Comparison of ENCODE assay signal across 12 mouse cellular contexts in genomic region chr10:70039871-70040291, GRCm38 (mm10). TPM values are rescaled to one million over a fixed set of nuclear protein-coding genes. Genes with fewer than 3 reads are reported as not detected.
DNase-seq lines count a peak whose midpoint lies in the region; ATAC-seq and TF ChIP-seq lines count a peak whose summit lies in the region.
"Had no signal": no experiment of that assay in that cellular context is flagged by ENCODE, and none has a peak within 500 bp of the region (broad histone marks: within the 10 kb centered on the region; RNA-seq: fewer than 3 reads in every experiment).

No protein-coding gene starts in this region.

- no peak overlapping the region for H3K4me3 ChIP-seq in heart, postnatal 0 days (ENCODE audit: low read depth, low read length)
- no peak overlapping the region for H3K4me3 ChIP-seq in forebrain, embryonic 16.5 days (replicated peaks; ENCODE audit: low read length)
- H3K4me3 ChIP-seq: neural tube, embryonic 13.5 days had no signal

- DNase-seq in heart, postnatal 0 days (ENCODE audit: low spot score) = peak; percentile 16
- DNase-seq in heart, postnatal 14 days = no peak
- DNase-seq in CD8-positive naive resting alpha-beta T cell, adult 2 months (ENCODE audit: low read depth in 2 of 2, low spot score in 2 of 2) = peak; percentile 26 to 34
- peak; percentile 57 for DNase-seq in induced T-regulatory cell, adult 2 months (ENCODE audit: low read depth)
- peak; percentile 21 to 53 for DNase-seq in thymus, adult 18-20 months
- no peak for DNase-seq in left cerebral cortex, postnatal 10 days (ENCODE audit: extremely low spot score in 1 of 2, low spot score in 2 of 2)
- DNase-seq in kidney, adult 11 months = no peak
- DNase-seq: left cerebral cortex, postnatal 4 days had no signal

- no peaks in the 10 kb centered on the region for H3K36me3 ChIP-seq in heart, postnatal 0 days (replicated peaks; ENCODE audit: control insufficient read depth, insufficient read depth, low read length)
- H3K36me3 ChIP-seq in forebrain, embryonic 16.5 days (ENCODE audit: control insufficient read depth, insufficient read depth) = no peaks in the 10 kb centered on the region
- H3K36me3 ChIP-seq: neural tube, embryonic 13.5 days had no signal

- H3K9me3 ChIP-seq in heart, postnatal 0 days (replicated peaks; ENCODE audit: control insufficient read depth, low read length) = no peaks in the 10 kb centered on the region
- H3K9me3 ChIP-seq in forebrain, embryonic 16.5 days (ENCODE audit: control insufficient read depth, low read length) = no peaks in the 10 kb centered on the region
- H3K9me3 ChIP-seq: neural tube, embryonic 13.5 days had no signal

- H3K4me1 ChIP-seq in heart, postnatal 0 days (ENCODE audit: control insufficient read depth, insufficient read depth) = no peaks in the 10 kb centered on the region
- H3K4me1 ChIP-seq in forebrain, embryonic 16.5 days (replicated peaks; ENCODE audit: control insufficient read depth, insufficient read depth, low read length) = no peaks in the 10 kb centered on the region
- H3K4me1 ChIP-seq: neural tube, embryonic 13.5 days had no signal

- H3K27ac ChIP-seq in heart, postnatal 0 days (ENCODE audit: low read depth) = peak overlapping the region; percentile 18; the same call in 1 of the 2 replicates
- no peak overlapping the region for H3K27ac ChIP-seq in forebrain, embryonic 16.5 days (ENCODE audit: low read length)
- H3K27ac ChIP-seq: macrophage; neural tube, embryonic 13.5 days had no signal

- intact Hi-C loops in heart, postnatal 14 days (cut with DNase I) = no loop called here
- intact Hi-C loops in left cerebral cortex, postnatal 10 days (cut with DNase I) = loop anchor here (5.0 kb wide), 1 partner anchor 47 kb away; no protein-coding TSS in a partner anchor

- no peak for TF ChIP-seq CTCF in heart, postnatal 0 days (IDR thresholded peaks at IDR 0.05; ENCODE audit: low read depth)

- WGBS in heart, postnatal 0 days = 62% methylated on average over 17 of the region's 17 CpGs
- 89% methylated on average over 17 of the region's 17 CpGs for WGBS in forebrain, embryonic 16.5 days

- ATAC-seq in heart, postnatal 0 days (ENCODE audit: insufficient read depth, low read depth) = no peak
- ATAC-seq in forebrain, embryonic 16.5 days = no peak
- ATAC-seq: intestine, embryonic 16.5 days had no signal

- no peak overlapping the region for H3K9ac ChIP-seq in heart, postnatal 0 days (replicated peaks; ENCODE audit: low read depth, low read length)
- H3K9ac ChIP-seq in forebrain, embryonic 16.5 days (replicated peaks; ENCODE audit: low read depth, low read length) = no peak overlapping the region
- H3K9ac ChIP-seq: neural tube, embryonic 13.5 days had no signal

- no peaks in the 10 kb centered on the region for H3K27me3 ChIP-seq in heart, postnatal 0 days (ENCODE audit: control insufficient read depth, insufficient read depth, low read length)
- H3K27me3 ChIP-seq in forebrain, embryonic 16.5 days (replicated peaks; ENCODE audit: control insufficient read depth, insufficient read depth, low read length) = no peaks in the 10 kb centered on the region
- H3K27me3 ChIP-seq: neural tube, embryonic 13.5 days had no signal

- peak overlapping the region; percentile 16 for H3K4me2 ChIP-seq in heart, postnatal 0 days (ENCODE audit: low read depth, low read length)
- no peak overlapping the region for H3K4me2 ChIP-seq in forebrain, embryonic 16.5 days (ENCODE audit: low read length)
- H3K4me2 ChIP-seq: neural tube, embryonic 13.5 days had no signal

- no peak for TF ChIP-seq EP300 in heart, postnatal 0 days (IDR thresholded peaks at IDR 0.05; ENCODE audit: low read depth)

RNA-seq across cellular contexts. Expression of gene Ccdc6, which starts 57.0 kb away (rescaled TPM):
- 10.4 and 24.2 TPM in 2 replicates for total RNA-seq in heart, postnatal 0 days (2014; rRNA removed; ENCODE audit: low replicate concordance)
- polyA plus RNA-seq in heart, postnatal 0 days (2015; fragmentation: Nextera tagmentation; extraction: Ambion mirVana) = 7.7 and 7.8 TPM in 2 replicates
- 10 to 100 TPM; 31.0 to 31.4 TPM for total RNA-seq in heart, postnatal 14 days (2021)
- 10 to 100 TPM; 56.2 to 62.9 TPM for total RNA-seq in left cerebral cortex, postnatal 10 days (2021)
- polyA plus RNA-seq in forebrain, embryonic 16.5 days (2015; fragmentation: Nextera tagmentation; extraction: Ambion mirVana) = 16.1 and 18.1 TPM in 2 replicates

Comparison
In these comparisons a context has a peak if more than half of its experiments do, and no peak if none do; other contexts are left out.
1. DNase-seq: peak in heart, postnatal 0 days (single experiment), CD8-positive naive resting alpha-beta T cell, adult 2 months (2 of 2), induced T-regulatory cell, adult 2 months (single experiment) and thymus, adult 18-20 months (2 of 2); none in heart, postnatal 14 days (0 of 2), left cerebral cortex, postnatal 10 days (0 of 2) and kidney, adult 11 months (single experiment).